Mouse (Mus musculus): Measurements from ENCODE around the gene Aimp2.

The Aimp2 gene

GRCm38 (mm10) chr5:143902111-143902510 lies 7.5 kb downstream of the Aimp2 start:
- no peak for DNase-seq (ENCODE audit: low read depth, low spot score)

- no peak for DNase-seq (ENCODE audit: low read depth, low spot score)
Observed at GRCm38 (mm10) chr5:143897635-143898330, 11.9 kb downstream of the Aimp2 start, which contains the start of gene Ankrd61. TSS of gene Ankrd61 (minus strand) at chr5:143897685.

- no peak for DNase-seq (ENCODE audit: low read depth, low spot score)
Observed at GRCm38 (mm10) chr5:143893396-143893795, 16.3 kb downstream of the Aimp2 start.

- no peak for DNase-seq (ENCODE audit: low read depth, low spot score)
Observed at GRCm38 (mm10) chr5:143892255-143892886, 17.3 kb downstream of the Aimp2 start.

GRCm38 (mm10) chr5:143890741-143891140 lies 18.9 kb downstream of the Aimp2 start:
- DNase-seq (ENCODE audit: low read depth, low spot score): no peak

- no peak for DNase-seq (ENCODE audit: low read depth, low spot score)
Observed at GRCm38 (mm10) chr5:143885274-143885673, 24.4 kb downstream of the Aimp2 start.

GRCm38 (mm10) chr5:143874571-143874970 lies 35.1 kb downstream of the Aimp2 start:
- DNase-seq (ENCODE audit: low read depth, low spot score): no peak

GRCm38 (mm10) chr5:143871547-143872169 lies 38.0 kb downstream of the Aimp2 start:
- no peak for DNase-seq (ENCODE audit: low read depth, low spot score)

Measured in WW6 (cell line).